Comparison of ENCODE assay signal across 21 mouse cellular contexts in the genomic region with DNA sequence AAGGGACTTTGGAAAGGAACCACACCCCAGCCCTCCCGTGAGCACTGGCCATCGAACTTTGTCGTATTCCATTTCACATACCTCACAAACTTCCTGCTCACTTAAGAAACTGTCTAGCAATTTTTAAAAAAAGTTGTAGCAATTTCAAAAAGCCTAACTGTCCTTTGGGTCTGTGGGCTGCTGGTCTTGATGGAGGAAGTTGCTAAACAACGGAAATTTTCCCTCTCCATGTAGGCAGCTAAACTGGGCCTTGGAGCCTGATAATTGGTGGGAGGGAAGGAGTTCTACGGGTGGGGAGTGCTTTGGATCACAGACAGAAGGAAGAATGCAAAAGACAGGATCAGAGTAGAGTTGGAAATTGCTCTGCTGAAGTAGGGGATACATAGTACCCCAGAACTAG.
"Had no signal": no experiment of that assay in that cellular context is flagged by ENCODE, and none has a peak within 500 bp of the region (broad histone marks: within the 10 kb centered on the region; RNA-seq: fewer than 3 reads in every experiment).

No protein-coding gene starts in this region.

- DNase-seq: heart, postnatal 10 days; heart, postnatal 14 days; heart, postnatal 4 days; kidney, adult 11 months; kidney, adult 18-20 months; kidney, adult 2 months; kidney, adult 8-10 months; kidney, adult 9 months; kidney, postnatal 10 days; kidney, postnatal 14 days; kidney, postnatal 25 days; kidney, postnatal 36 days; kidney, postnatal 4 days; layer of hippocampus, adult 9-11 months; layer of hippocampus, postnatal 36 days had no signal

- ATAC-seq: hindbrain, embryonic 16.5 days; hindbrain, postnatal 0 days; inflammation-experienced regulatory T-cells, adult 6 months; intestine, embryonic 15.5 days; intestine, embryonic 16.5 days; intestine, postnatal 0 days had no signal
